ENCODE assay signal across 9 mouse cellular contexts in genomic region chr1:77081660-77082059, GRCm38 (mm10).
A peak's percentile ranks its signal among the peaks of the same experiment; 100 is the strongest.
DNase-seq lines count a peak whose midpoint lies in the region; ATAC-seq and TF ChIP-seq lines count a peak whose summit lies in the region.
"Had no signal": no experiment of that assay in that cellular context is flagged by ENCODE, and none has a peak within 500 bp of the region (broad histone marks: within the 10 kb centered on the region; RNA-seq: fewer than 3 reads in every experiment).

No protein-coding gene starts in this region.

- no peak for ATAC-seq in embryonic facial prominence, embryonic 15.5 days (ENCODE audit: insufficient number of reproducible peaks, low FRiP score, low TSS enrichment, low read depth)
- no peak for ATAC-seq in midbrain, postnatal 0 days (ENCODE audit: low FRiP score)

- no peak for DNase-seq in gastrocnemius, adult 2 months
- DNase-seq in gastrocnemius, postnatal 4 days (ENCODE audit: low spot score in 2 of 2) = no peak
- peak; percentile 9 for DNase-seq in WW6 (ENCODE audit: low read depth, low spot score)
- peak; percentile 46 for DNase-seq in kidney, postnatal 10 days
- DNase-seq in midbrain, postnatal 0 days (ENCODE audit: low spot score) = peak; percentile 62
- no peak for DNase-seq in layer of hippocampus, postnatal 36 days
- no peak for DNase-seq in spleen, adult 18-20 months

- peaks cover 11% of the 10 kb centered on the region; the same call in 1 of the 2 replicates for H3K4me1 ChIP-seq in embryonic facial prominence, embryonic 15.5 days
- peaks cover 3% of the 10 kb centered on the region; the same call in 1 of the 2 replicates for H3K4me1 ChIP-seq in midbrain, postnatal 0 days (ENCODE audit: insufficient read depth, low read length)

- H3K27ac ChIP-seq in gastrocnemius, adult 2 months = no peak overlapping the region
- H3K27ac ChIP-seq in embryonic facial prominence, embryonic 15.5 days (replicated peaks) = 0 out of 2 replicates have a peak overlapping the region, but pooled peaks have one; percentile 11
- no peak overlapping the region for H3K27ac ChIP-seq in midbrain, postnatal 0 days (ENCODE audit: low read depth, low read length)

- WGBS in embryonic facial prominence, embryonic 15.5 days = 63% methylated on average over 7 of the region's 7 CpGs
- WGBS in midbrain, postnatal 0 days = 41% methylated on average over 7 of the region's 7 CpGs

- no peaks in the 10 kb centered on the region for H3K9me3 ChIP-seq in embryonic facial prominence, embryonic 15.5 days (replicated peaks)
- no peaks in the 10 kb centered on the region for H3K9me3 ChIP-seq in midbrain, postnatal 0 days (ENCODE audit: low read length)

- peak; percentile 47 for TF ChIP-seq CTCF in gastrocnemius, adult 2 months (IDR thresholded peaks at IDR 0.05)
- peak; percentile 64 for TF ChIP-seq CTCF in midbrain, postnatal 0 days (IDR thresholded peaks at IDR 0.05)

- no peaks in the 10 kb centered on the region for H3K27me3 ChIP-seq in embryonic facial prominence, embryonic 15.5 days
- no peaks in the 10 kb centered on the region for H3K27me3 ChIP-seq in midbrain, postnatal 0 days (ENCODE audit: insufficient read depth, low read length)

- no peaks in the 10 kb centered on the region for H3K36me3 ChIP-seq in embryonic facial prominence, embryonic 15.5 days
- H3K36me3 ChIP-seq in midbrain, postnatal 0 days (ENCODE audit: insufficient read depth, low read length) = no peaks in the 10 kb centered on the region

- no peak overlapping the region for H3K9ac ChIP-seq in embryonic facial prominence, embryonic 15.5 days
- no peak overlapping the region for H3K9ac ChIP-seq in midbrain, postnatal 0 days (replicated peaks; ENCODE audit: low read length, poor library complexity, severe bottlenecking)

- H3K4me3 ChIP-seq in gastrocnemius, adult 2 months = no peak overlapping the region
- no peak overlapping the region for H3K4me3 ChIP-seq in embryonic facial prominence, embryonic 15.5 days (replicated peaks)
- H3K4me3 ChIP-seq in midbrain, postnatal 0 days (ENCODE audit: low read depth, low read length) = no peak overlapping the region
- H3K4me3 ChIP-seq: myocyte had no signal

- no peak overlapping the region for H3K4me2 ChIP-seq in embryonic facial prominence, embryonic 15.5 days (replicated peaks)
- H3K4me2 ChIP-seq in midbrain, postnatal 0 days (ENCODE audit: low read depth, low read length, poor library complexity, severe bottlenecking) = no peak overlapping the region

- intact Hi-C loops in gastrocnemius, adult 2 months (cut with DNase I) = no loop called here

Comparison
In these comparisons a context has a peak if more than half of its experiments do, and no peak if none do; other contexts are left out.
1. DNase-seq: peak in WW6 (single experiment), kidney, postnatal 10 days (single experiment) and midbrain, postnatal 0 days (single experiment); none in gastrocnemius, adult 2 months (single experiment), gastrocnemius, postnatal 4 days (0 of 2), layer of hippocampus, postnatal 36 days (0 of 2) and spleen, adult 18-20 months (0 of 2).